Mouse (Mus musculus): ENCODE results near the gene Nid1. TPM values are rescaled to one million over a fixed set of nuclear protein-coding genes. Genes with fewer than 3 reads are reported as not detected.
"Not testable (repeated sequence)": the region's sequence is repeated elsewhere in the genome, so short reads cannot be mapped to it uniquely, and the experiment has no call there.

Nid1 gene
- polyA plus RNA-seq, 2 experiments: 104 to 143 TPM

- H3K27me3 ChIP-seq (ENCODE audit: control insufficient read depth, insufficient read depth, low read length); H3K4me2 ChIP-seq (replicated peaks; ENCODE audit: low read depth, low read length, severe bottlenecking); H3K9ac ChIP-seq (ENCODE audit: low read depth, low read length, severe bottlenecking); H3K36me3 ChIP-seq (ENCODE audit: control insufficient read depth, insufficient read depth, low read length); H3K27ac ChIP-seq (replicated peaks; ENCODE audit: low read depth, low read length); H3K9me3 ChIP-seq (ENCODE audit: control insufficient read depth, low read length); H3K4me3 ChIP-seq (replicated peaks; ENCODE audit: low read length); H3K4me1 ChIP-seq (ENCODE audit: control insufficient read depth, insufficient read depth, low read length); DNase-seq (ENCODE audit: low spot score); ATAC-seq (ENCODE audit: low FRiP score, low read depth): not testable (repeated sequence)
- 61% methylated on average over 5 of the region's 5 CpGs for WGBS
These were observed 8.2 kb downstream of the Nid1 start for GRCm38 (mm10) chr13:13445601-13446000.

- H3K4me3 ChIP-seq (replicated peaks; ENCODE audit: low read length); H3K27me3 ChIP-seq (ENCODE audit: control insufficient read depth, insufficient read depth, low read length); H3K27ac ChIP-seq (replicated peaks; ENCODE audit: low read depth, low read length); H3K9me3 ChIP-seq (ENCODE audit: control insufficient read depth, low read length); H3K4me2 ChIP-seq (replicated peaks; ENCODE audit: low read depth, low read length, severe bottlenecking); H3K4me1 ChIP-seq (ENCODE audit: control insufficient read depth, insufficient read depth, low read length); H3K36me3 ChIP-seq (ENCODE audit: control insufficient read depth, insufficient read depth, low read length); ATAC-seq (ENCODE audit: low FRiP score, low read depth); H3K9ac ChIP-seq (ENCODE audit: low read depth, low read length, severe bottlenecking); DNase-seq (ENCODE audit: low spot score): not testable (repeated sequence)
- 42% methylated on average over 4 of the region's 4 CpGs for WGBS
These were observed 9.5 kb downstream of the Nid1 start for GRCm38 (mm10) chr13:13446711-13447443.

GRCm38 (mm10) chr13:13449981-13450380 is 12.6 kb downstream of the Nid1 start:
- not testable (repeated sequence) for H3K36me3 ChIP-seq (ENCODE audit: control insufficient read depth, insufficient read depth, low read length); ATAC-seq (ENCODE audit: low FRiP score, low read depth); H3K27me3 ChIP-seq (ENCODE audit: control insufficient read depth, insufficient read depth, low read length); H3K9ac ChIP-seq (ENCODE audit: low read depth, low read length, severe bottlenecking); DNase-seq (ENCODE audit: low spot score); H3K4me3 ChIP-seq (replicated peaks; ENCODE audit: low read length); H3K9me3 ChIP-seq (ENCODE audit: control insufficient read depth, low read length); H3K4me1 ChIP-seq (ENCODE audit: control insufficient read depth, insufficient read depth, low read length); H3K27ac ChIP-seq (replicated peaks; ENCODE audit: low read depth, low read length); H3K4me2 ChIP-seq (replicated peaks; ENCODE audit: low read depth, low read length, severe bottlenecking)
- WGBS: 88% methylated on average over 12 of the region's 12 CpGs

- H3K36me3 ChIP-seq (ENCODE audit: control insufficient read depth, insufficient read depth, low read length); H3K27ac ChIP-seq (replicated peaks; ENCODE audit: low read depth, low read length); H3K4me3 ChIP-seq (replicated peaks; ENCODE audit: low read length); H3K4me1 ChIP-seq (ENCODE audit: control insufficient read depth, insufficient read depth, low read length); ATAC-seq (ENCODE audit: low FRiP score, low read depth); H3K4me2 ChIP-seq (replicated peaks; ENCODE audit: low read depth, low read length, severe bottlenecking); H3K27me3 ChIP-seq (ENCODE audit: control insufficient read depth, insufficient read depth, low read length); H3K9me3 ChIP-seq (ENCODE audit: control insufficient read depth, low read length); H3K9ac ChIP-seq (ENCODE audit: low read depth, low read length, severe bottlenecking); DNase-seq (ENCODE audit: low spot score): not testable (repeated sequence)
- WGBS: 58% methylated on average over 1 of the region's 1 CpGs
These were observed 13.6 kb downstream of the Nid1 start for GRCm38 (mm10) chr13:13450931-13451330.

- WGBS: 89% methylated on average over 6 of the region's 6 CpGs
- not testable (repeated sequence) for H3K4me2 ChIP-seq (replicated peaks; ENCODE audit: low read depth, low read length, severe bottlenecking)
These were observed 16.0 kb downstream of the Nid1 start for GRCm38 (mm10) chr13:13453332-13453731.

GRCm38 (mm10) chr13:13454249-13454648 is 16.9 kb downstream of the Nid1 start:
- H3K27me3 ChIP-seq (ENCODE audit: control insufficient read depth, insufficient read depth, low read length); H3K9me3 ChIP-seq (ENCODE audit: control insufficient read depth, low read length); ATAC-seq (ENCODE audit: low FRiP score, low read depth); H3K36me3 ChIP-seq (ENCODE audit: control insufficient read depth, insufficient read depth, low read length); H3K9ac ChIP-seq (ENCODE audit: low read depth, low read length, severe bottlenecking); H3K27ac ChIP-seq (replicated peaks; ENCODE audit: low read depth, low read length); H3K4me3 ChIP-seq (replicated peaks; ENCODE audit: low read length); H3K4me2 ChIP-seq (replicated peaks; ENCODE audit: low read depth, low read length, severe bottlenecking); DNase-seq (ENCODE audit: low spot score); H3K4me1 ChIP-seq (ENCODE audit: control insufficient read depth, insufficient read depth, low read length): not testable (repeated sequence)
- WGBS: 77% methylated on average over 7 of the region's 7 CpGs

More at GRCm38 (mm10) chr13:13453332-13453731, 16.0 kb downstream of the Nid1 start:
- not testable (repeated sequence) for H3K9ac ChIP-seq (ENCODE audit: low read depth, low read length, severe bottlenecking); ATAC-seq (ENCODE audit: low FRiP score, low read depth); H3K36me3 ChIP-seq (ENCODE audit: control insufficient read depth, insufficient read depth, low read length); H3K4me1 ChIP-seq (ENCODE audit: control insufficient read depth, insufficient read depth, low read length); H3K27me3 ChIP-seq (ENCODE audit: control insufficient read depth, insufficient read depth, low read length); H3K27ac ChIP-seq (replicated peaks; ENCODE audit: low read depth, low read length); DNase-seq (ENCODE audit: low spot score); H3K9me3 ChIP-seq (ENCODE audit: control insufficient read depth, low read length); H3K4me3 ChIP-seq (replicated peaks; ENCODE audit: low read length)

- 0 out of 2 replicates have a peak overlapping the region, but pooled peaks have one; percentile 43 for H3K27ac ChIP-seq (replicated peaks; ENCODE audit: low read depth, low read length)
- H3K4me3 ChIP-seq (replicated peaks; ENCODE audit: low read length); H3K27me3 ChIP-seq (ENCODE audit: control insufficient read depth, insufficient read depth, low read length); H3K4me2 ChIP-seq (replicated peaks; ENCODE audit: low read depth, low read length, severe bottlenecking); H3K9ac ChIP-seq (ENCODE audit: low read depth, low read length, severe bottlenecking); H3K4me1 ChIP-seq (ENCODE audit: control insufficient read depth, insufficient read depth, low read length); H3K36me3 ChIP-seq (ENCODE audit: control insufficient read depth, insufficient read depth, low read length); H3K9me3 ChIP-seq (ENCODE audit: control insufficient read depth, low read length): not testable (repeated sequence)
- 14% methylated on average over 8 of the region's 9 CpGs for WGBS
- DNase-seq (ENCODE audit: low spot score) (peak; percentile 43), ATAC-seq (ENCODE audit: low FRiP score, low read depth) (peak; percentile 53; the same call in 1 of the 2 replicates)
These were observed 18.5 kb downstream of the Nid1 start for GRCm38 (mm10) chr13:13455632-13456492.

Measured in limb, embryonic 14.5 days (tissue).